Mouse (Mus musculus) right cerebral cortex, postnatal 4 days (tissue): ENCODE measurements around the gene Gm20605.

Experiments used
- DNase-seq: peaks from one replicate; pipeline ENCODE4 v3.0.0-alpha.2; 2022

Gene Gm20605

GRCm38 (mm10) chr5:137653366-137653765 lies 24.4 kb downstream of the Gm20605 start:
- DNase-seq, result no peak

GRCm38 (mm10) chr5:137654746-137655145 lies 25.8 kb downstream of the Gm20605 start:
- no peak for DNase-seq

GRCm38 (mm10) chr5:137656977-137657376 lies 28.0 kb downstream of the Gm20605 start:
- DNase-seq, result peak; percentile 65

- DNase-seq, result no peak
Observed at GRCm38 (mm10) chr5:137660064-137660688, 31.2 kb downstream of the Gm20605 start.

GRCm38 (mm10) chr5:137663057-137663456 lies 34.1 kb downstream of the Gm20605 start:
- no peak for DNase-seq

- no peak for DNase-seq
Observed at GRCm38 (mm10) chr5:137668971-137669370, 40.0 kb downstream of the Gm20605 start.

- DNase-seq, result no peak
Observed at GRCm38 (mm10) chr5:137670240-137670639, 41.3 kb downstream of the Gm20605 start.

- DNase-seq, result no peak
Observed at GRCm38 (mm10) chr5:137671443-137672240, 42.7 kb downstream of the Gm20605 start.

GRCm38 (mm10) chr5:137672361-137672760 lies 43.4 kb downstream of the Gm20605 start:
- no peak for DNase-seq

- DNase-seq, result no peak
Observed at GRCm38 (mm10) chr5:137673015-137673414, 44.0 kb downstream of the Gm20605 start.

- no peak for DNase-seq
Observed at GRCm38 (mm10) chr5:137674786-137675185, 45.8 kb downstream of the Gm20605 start.

GRCm38 (mm10) chr5:137677859-137678258 lies 48.9 kb downstream of the Gm20605 start:
- no peak for DNase-seq

GRCm38 (mm10) chr5:137678736-137679135 lies 49.8 kb downstream of the Gm20605 start:
- DNase-seq, result no peak

GRCm38 (mm10) chr5:137679726-137680125 lies 50.8 kb downstream of the Gm20605 start:
- no peak for DNase-seq

GRCm38 (mm10) chr5:137682526-137682925 lies 53.6 kb downstream of the Gm20605 start:
- DNase-seq, result no peak

GRCm38 (mm10) chr5:137683388-137684293 lies 54.7 kb downstream of the Gm20605 start:
- peak; percentile 35 for DNase-seq

GRCm38 (mm10) chr5:137684294-137685123 lies 55.5 kb downstream of the Gm20605 start, which contains the start of gene Agfg2:
Gene Agfg2, minus strand, starts transcription at chr5:137684726.
- DNase-seq, result peak; percentile 98

GRCm38 (mm10) chr5:137685653-137686052 lies 56.7 kb downstream of the Gm20605 start:
- DNase-seq, result no peak

GRCm38 (mm10) chr5:137686127-137686790 lies 57.3 kb downstream of the Gm20605 start:
- DNase-seq, result no peak

GRCm38 (mm10) chr5:137689974-137690373 lies 61.0 kb downstream of the Gm20605 start:
- DNase-seq, result no peak

- DNase-seq, result no peak
Observed at GRCm38 (mm10) chr5:137690531-137690930, 61.6 kb downstream of the Gm20605 start.

GRCm38 (mm10) chr5:137691881-137692280 lies 62.9 kb downstream of the Gm20605 start:
- DNase-seq, result no peak
